Mouse (Mus musculus) midbrain, embryonic 14.5 days (tissue): ENCODE measurements around the gene Olfr965. TPM values are rescaled to one million over a fixed set of nuclear protein-coding genes. Genes with fewer than 3 reads are reported as not detected.
"Not testable (repeated sequence)": the region's sequence is repeated elsewhere in the genome, so short reads cannot be mapped to it uniquely, and the experiment has no call there.

ENCODE experiments used
- ATAC-seq: fragments of 200-750 bp; cut with Nextera tagmentation; 2 replicates; pipeline ENCODE4 v1.8.0; 2017; ENCODE audit warnings: moderate number of reproducible peaks, moderate library complexity; ENCODE audit not compliant: low FRiP score, low TSS enrichment
- DNase-seq: peaks from one replicate; pipeline ENCODE4 v3.0.0-alpha.2; 2015
- H3K27ac ChIP-seq: fragments of 300-500 bp; sonication (generic); replicated peaks from 2 replicates; pipeline ENCODE4 v1.5.1; 2014; ENCODE audit warnings: mild to moderate bottlenecking, low read depth, low read length, moderate library complexity
- H3K27me3 ChIP-seq: fragments of 300-500 bp; sonication (generic); 2 replicates; pipeline ENCODE4 v1.6.1; 2014; ENCODE audit warnings: low read length, control low read depth, mixed read lengths; ENCODE audit not compliant: control insufficient read depth, insufficient read depth
- H3K36me3 ChIP-seq: fragments of 300-500 bp; sonication (generic); 2 replicates; pipeline ENCODE4 v1.6.1; 2014; ENCODE audit warnings: low read length, control low read depth; ENCODE audit not compliant: control insufficient read depth, insufficient read depth
- H3K4me1 ChIP-seq: fragments of 300-500 bp; sonication (generic); 2 replicates; pipeline ENCODE4 v1.6.1; 2014; ENCODE audit warnings: mild to moderate bottlenecking, antibody characterized with exemption, low read length, control low read depth; ENCODE audit not compliant: control insufficient read depth, insufficient read depth
- H3K4me2 ChIP-seq: fragments of 300-500 bp; sonication (generic); 2 replicates; pipeline ENCODE4 v1.6.1; 2014; ENCODE audit warnings: mild to moderate bottlenecking, low read length, moderate library complexity
- H3K4me3 ChIP-seq: fragments of 300-500 bp; sonication (generic); replicated peaks from 2 replicates; pipeline ENCODE4 v1.5.1; 2014; ENCODE audit warnings: low read depth, low read length
- H3K9ac ChIP-seq: fragments of 300-500 bp; sonication (generic); replicated peaks from 2 replicates; pipeline ENCODE4 v1.6.1; 2014; ENCODE audit warnings: mild to moderate bottlenecking, low read length, moderate library complexity
- H3K9me3 ChIP-seq: fragments of 300-500 bp; sonication (generic); 2 replicates; pipeline ENCODE4 v1.6.1; 2016; ENCODE audit warnings: low read length, control low read depth, mixed read lengths; ENCODE audit not compliant: control insufficient read depth
- WGBS: fragments of 180-500 bp; shearing (Covaris S2); extraction: QIAGEN DNeasy Blood & Tissue Kit; methylation state at CpG from one replicate; pipeline ENCODE4 v1.1.7; 2014; 5-methylcytosine and 5-hydroxymethylcytosine counted together
- polyA plus RNA-seq: library from polyadenylated mRNA; unstranded; fragments of >200 nt; fragmentation: Nextera tagmentation; extraction: Ambion mirVana; gene quantifications from 2 replicates; pipeline ENCODE4 v1.2.1, GENCODE M21; 2014

The Olfr965 gene
- polyA plus RNA-seq, result not detected in 2 replicates

- no peaks in the 10 kb centered on the region for H3K4me1 ChIP-seq
- H3K9me3 ChIP-seq, result no peaks in the 10 kb centered on the region
- no peaks in the 10 kb centered on the region for H3K36me3 ChIP-seq
- no peak within 1 kb of the TSS for H3K4me3 ChIP-seq
- H3K4me2 ChIP-seq, result no peak within 1 kb of the TSS
- H3K9ac ChIP-seq, result no peak within 1 kb of the TSS
- no peaks in the 10 kb centered on the region for H3K27me3 ChIP-seq
- DNase-seq, result no peak
- no peak within 1 kb of the TSS for H3K27ac ChIP-seq
- no peak for ATAC-seq
Observed at GRCm38 (mm10) chr9:39711053-39711452, at the start of gene Olfr965. Gene Olfr965, plus strand, starts transcription at chr9:39711353.

- no peak for DNase-seq
- H3K36me3 ChIP-seq, result no peaks in the 10 kb centered on the region
- no peak within 1 kb of the TSS for H3K27ac ChIP-seq
- H3K4me1 ChIP-seq, result no peaks in the 10 kb centered on the region
- H3K9me3 ChIP-seq, result no peaks in the 10 kb centered on the region
- H3K4me2 ChIP-seq, result no peak within 1 kb of the TSS
- no peak for ATAC-seq
- H3K9ac ChIP-seq, result no peak within 1 kb of the TSS
- 92% methylated on average over 1 of the region's 1 CpGs for WGBS
- no peak within 1 kb of the TSS for H3K4me3 ChIP-seq
- no peaks in the 10 kb centered on the region for H3K27me3 ChIP-seq
Observed at GRCm38 (mm10) chr9:39666905-39667304, 44.2 kb upstream of the Olfr965 start, which contains the start of gene Olfr963. Gene Olfr963, plus strand, starts transcription at chr9:39667205.

- Histone ChIP-seq H3K4me2 (no peak overlapping the region), H3K36me3 (no peaks in the 10 kb centered on the region), H3K9ac (no peak overlapping the region), H3K27me3 (no peaks in the 10 kb centered on the region), H3K4me1 (no peaks in the 10 kb centered on the region), H3K27ac (no peak overlapping the region), H3K9me3 (no peaks in the 10 kb centered on the region), H3K4me3 (no peak overlapping the region)
- WGBS, result 88% methylated on average over 2 of the region's 2 CpGs
- DNase-seq, result no peak
- no peak for ATAC-seq
Observed at GRCm38 (mm10) chr9:39669723-39670122, 41.4 kb upstream of the Olfr965 start.

- H3K9me3 ChIP-seq, result no peaks in the 10 kb centered on the region
- ATAC-seq (no peak), DNase-seq (no peak)
- no peaks in the 10 kb centered on the region for H3K36me3 ChIP-seq
- no peak overlapping the region for H3K27ac ChIP-seq
- no peak overlapping the region for H3K9ac ChIP-seq
- H3K4me3 ChIP-seq, result no peak overlapping the region
- 85% methylated on average over 2 of the region's 2 CpGs for WGBS
- no peak overlapping the region for H3K4me2 ChIP-seq
- H3K27me3 ChIP-seq, result no peaks in the 10 kb centered on the region
- H3K4me1 ChIP-seq, result no peaks in the 10 kb centered on the region
Observed at GRCm38 (mm10) chr9:39674820-39675219, 36.3 kb upstream of the Olfr965 start.

- Histone ChIP-seq H3K27ac (no peak overlapping the region), H3K9me3 (no peaks in the 10 kb centered on the region), H3K36me3 (no peaks in the 10 kb centered on the region), H3K9ac (no peak overlapping the region), H3K4me1 (no peaks in the 10 kb centered on the region), H3K4me3 (no peak overlapping the region), H3K4me2 (no peak overlapping the region), H3K27me3 (no peaks in the 10 kb centered on the region)
- 97% methylated on average over 2 of the region's 2 CpGs for WGBS
- DNase-seq, result no peak
- no peak for ATAC-seq
Observed at GRCm38 (mm10) chr9:39678557-39678956, 32.6 kb upstream of the Olfr965 start.

GRCm38 (mm10) chr9:39679280-39679679 is 31.9 kb upstream of the Olfr965 start:
- H3K4me2 ChIP-seq, result no peak overlapping the region
- no peak for ATAC-seq
- peak; percentile 51 for DNase-seq
- 61% methylated on average over 2 of the region's 2 CpGs for WGBS
- no peaks in the 10 kb centered on the region for H3K4me1 ChIP-seq
- no peaks in the 10 kb centered on the region for H3K9me3 ChIP-seq
- no peak overlapping the region for H3K27ac ChIP-seq
- H3K9ac ChIP-seq, result no peak overlapping the region
- no peak overlapping the region for H3K4me3 ChIP-seq
- no peaks in the 10 kb centered on the region for H3K27me3 ChIP-seq
- H3K36me3 ChIP-seq, result no peaks in the 10 kb centered on the region

- not testable (repeated sequence) for H3K27ac ChIP-seq, H3K27me3 ChIP-seq, DNase-seq, H3K9ac ChIP-seq, ATAC-seq, H3K4me1 ChIP-seq, H3K4me2 ChIP-seq, H3K9me3 ChIP-seq, H3K36me3 ChIP-seq, H3K4me3 ChIP-seq
- WGBS, result 89% methylated on average over 7 of the region's 8 CpGs
Observed at GRCm38 (mm10) chr9:39701123-39701522, 10.0 kb upstream of the Olfr965 start.

- Histone ChIP-seq H3K9ac (no peak within 1 kb of the TSS), H3K9me3 (no peaks in the 10 kb centered on the region), H3K27me3 (no peaks in the 10 kb centered on the region), H3K27ac (no peak within 1 kb of the TSS), H3K4me3 (no peak within 1 kb of the TSS), H3K4me1 (no peaks in the 10 kb centered on the region), H3K36me3 (no peaks in the 10 kb centered on the region), H3K4me2 (no peak within 1 kb of the TSS)
- DNase-seq (no peak), ATAC-seq (no peak)
Observed at GRCm38 (mm10) chr9:39707017-39707416, 4.1 kb upstream of the Olfr965 start, which contains the start of gene Olfr149. Gene Olfr149, minus strand, starts transcription at chr9:39707117.

- DNase-seq (peak; percentile 3), ATAC-seq (no peak)
- no peaks in the 10 kb centered on the region for H3K9me3 ChIP-seq
- no peaks in the 10 kb centered on the region for H3K36me3 ChIP-seq
- no peaks in the 10 kb centered on the region for H3K4me1 ChIP-seq
- H3K9ac ChIP-seq, result no peak overlapping the region
- H3K27me3 ChIP-seq, result no peaks in the 10 kb centered on the region
- H3K4me2 ChIP-seq, result no peak overlapping the region
- 68% methylated on average over 3 of the region's 3 CpGs for WGBS
- no peak overlapping the region for H3K27ac ChIP-seq
- H3K4me3 ChIP-seq, result no peak overlapping the region
Observed at GRCm38 (mm10) chr9:39708958-39709357, 2.2 kb upstream of the Olfr965 start.
